Mouse (Mus musculus) B cell, adult 67 days (primary cell): Measurements from ENCODE around the gene Gm21425. TPM values are rescaled to one million over a fixed set of nuclear protein-coding genes. Genes with fewer than 3 reads are reported as not detected.

Experiments
- total RNA-seq, 2 experiments: library from RNA; stranded (reverse); gene quantifications; 4 replicates each; pipeline ENCODE4 v1.2.4; 2023

Gene Gm21425
- total RNA-seq = not detected

DNA sequence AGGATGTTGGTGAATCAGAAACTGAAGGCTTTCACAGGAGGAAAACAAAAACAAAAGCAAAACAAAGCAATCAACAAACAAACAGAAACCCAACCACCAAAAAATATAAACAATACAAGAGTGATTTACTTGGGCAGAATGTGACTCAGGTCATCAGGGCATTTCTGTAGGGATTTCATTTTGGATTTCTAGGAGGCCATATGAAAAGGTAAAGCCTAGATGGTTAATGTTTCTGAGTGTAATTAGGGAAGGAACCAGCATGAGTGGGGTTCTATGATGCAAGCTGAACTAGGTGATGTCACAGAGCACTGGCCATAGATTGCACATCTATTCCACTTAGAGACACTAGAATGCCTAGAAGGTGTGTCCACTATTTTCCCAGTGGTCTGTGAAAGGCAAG lies at the start of gene Gm21425:
Gene Gm21425, plus strand, starts transcription at position 301 of the 400 bp plus-strand sequence.

DNA sequence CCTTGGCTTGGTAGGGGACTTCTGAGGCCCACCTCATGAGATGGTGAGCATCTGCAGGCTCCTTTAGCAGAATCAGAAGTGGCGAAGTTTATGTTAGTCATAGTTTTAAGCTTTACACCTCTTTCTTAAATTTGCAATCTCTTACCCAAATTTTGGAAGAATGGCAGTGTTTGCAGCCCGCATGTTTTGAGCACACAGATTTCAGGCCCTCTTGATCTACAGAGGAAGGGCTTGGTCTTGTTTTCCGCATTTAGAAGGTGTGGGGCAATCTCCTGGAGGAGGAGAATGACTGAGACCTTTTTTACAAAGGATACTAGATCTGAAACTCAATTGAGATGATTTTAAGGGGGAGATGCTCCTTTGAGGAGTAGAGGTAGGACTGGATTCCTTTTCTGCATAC lies 28.4 kb upstream of the Gm21425 start, which contains the start of gene Gm21891:
Gene Gm21891, minus strand, starts transcription at position 101 of the 400 bp plus-strand sequence.

Other genes starting within 250 kb of the Gm21425 start
- not detected for gene Gm20807, start 119.1 kb upstream of the Gm21425 start, total RNA-seq
- not detected for gene Gm21891, start 28.5 kb upstream of the Gm21425 start, total RNA-seq
- gene Gm21828, start 62.0 kb downstream of the Gm21425 start, total RNA-seq = not detected
- gene Gm21440, start 90.4 kb downstream of the Gm21425 start, total RNA-seq = not detected
- not detected for gene Gm21454, start 90.5 kb downstream of the Gm21425 start, total RNA-seq
- not detected for gene Gm21725, start 187.1 kb downstream of the Gm21425 start, total RNA-seq